Mouse (Mus musculus) E14TG2a.4 (cell line): ENCODE data around the gene Uqcc1.
"Not testable (repeated sequence)": the region's sequence is repeated elsewhere in the genome, so short reads cannot be mapped to it uniquely, and the experiment has no call there.

Experiments used
- CTCF ChIP-seq: conservative IDR thresholded peaks from 2 replicates; pipeline ENCODE4 v1.5.1; 2014; ENCODE audit warnings: low read length
- POU5F1 ChIP-seq: IDR thresholded peaks from 2 replicates; pipeline ENCODE4 v1.6.1; 2014; ENCODE audit warnings: low read length, borderline replicate concordance

GRCm38 (mm10) chr2:155925213-155925612, 4.9 kb downstream of the Uqcc1 start:
- TF ChIP-seq CTCF, POU5F1: not testable (repeated sequence)
